Mouse (Mus musculus): Measurements from ENCODE around the gene Fcf1.

DNA sequence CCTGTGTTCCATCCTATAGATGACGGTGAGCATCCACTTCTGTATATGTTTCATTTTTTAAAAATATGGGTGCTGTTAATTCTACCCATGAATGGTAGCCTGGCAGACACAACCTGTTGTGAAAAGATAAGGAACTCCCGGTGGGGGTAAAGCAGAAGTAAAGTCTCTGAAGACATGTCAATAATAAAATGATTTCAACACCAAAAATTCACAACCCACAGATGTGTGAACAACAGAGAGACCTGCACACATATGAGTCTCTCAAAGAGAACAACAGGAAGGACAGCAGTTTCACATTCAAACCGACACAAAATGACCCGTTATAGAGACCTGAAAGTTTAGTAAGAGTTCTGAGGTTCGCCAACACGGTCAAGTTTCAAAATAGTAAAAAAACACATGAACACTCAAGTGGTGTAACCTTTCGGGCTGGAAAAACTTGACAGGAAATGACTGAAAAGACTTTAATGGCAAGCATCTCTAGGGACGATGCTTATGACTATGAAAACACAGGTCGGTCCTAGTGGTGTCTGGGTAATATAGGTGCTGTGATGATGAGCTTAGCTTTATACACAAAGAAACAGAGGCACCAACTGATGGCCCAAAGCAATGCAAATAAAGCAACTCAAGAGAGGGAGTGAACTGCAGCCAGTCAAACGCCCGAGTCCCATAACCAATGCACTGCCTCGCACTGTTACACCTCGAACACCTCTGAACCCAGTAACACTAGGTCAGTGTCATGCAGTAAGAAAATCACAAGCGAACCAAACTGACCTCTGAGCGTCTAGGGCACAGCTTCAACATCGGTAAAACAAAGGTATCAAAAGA, 1.7 kb upstream of the Fcf1 start:
- TF ChIP-seq POLR2A (IDR thresholded peaks at IDR 0.05; ENCODE audit: low read depth, low read length) (no peak), CTCF (IDR thresholded peaks at IDR 0.05; ENCODE audit: borderline replicate concordance, insufficient read depth, low read length) (no peak)
